Mouse (Mus musculus) layer of hippocampus, adult 18-20 months (tissue): ENCODE results near the gene Ccnb1. TPM values are rescaled to one million over a fixed set of nuclear protein-coding genes. Genes with fewer than 3 reads are reported as not detected.
"Not testable (repeated sequence)": the region's sequence is repeated elsewhere in the genome, so short reads cannot be mapped to it uniquely, and the experiment has no call there.

Experiments used
- DNase-seq, 2 experiments: peaks; one replicate each; pipeline ENCODE4 v3.0.0; 2022; ENCODE audit warnings: low spot score in 2 of 2
- long read RNA-seq: library from polyadenylated mRNA; stranded (forward); transcript quantifications from one replicate; pipeline ENCODE4 v2.0.0, GENCODE M21; 2021
- total RNA-seq, 2 experiments: library from RNA; stranded (reverse); gene quantifications; 2 replicates each; pipeline ENCODE4 v1.2.3; 2021

Gene Ccnb1
- under 1 TPM; 0.37 to 0.58 TPM for total RNA-seq
- long read RNA-seq, partial matches to known transcripts, result 0 of 1 reads
- long read RNA-seq, other reads (novel, unspliced or antisense), result 0 of 1 reads

- DNase-seq, result peak; percentile 74 to 91
Measured at GRCm38 (mm10) chr13:100786414-100786867, at the start of gene Ccnb1. TSS of gene Ccnb1 (minus strand) at chr13:100786570.

DNA sequence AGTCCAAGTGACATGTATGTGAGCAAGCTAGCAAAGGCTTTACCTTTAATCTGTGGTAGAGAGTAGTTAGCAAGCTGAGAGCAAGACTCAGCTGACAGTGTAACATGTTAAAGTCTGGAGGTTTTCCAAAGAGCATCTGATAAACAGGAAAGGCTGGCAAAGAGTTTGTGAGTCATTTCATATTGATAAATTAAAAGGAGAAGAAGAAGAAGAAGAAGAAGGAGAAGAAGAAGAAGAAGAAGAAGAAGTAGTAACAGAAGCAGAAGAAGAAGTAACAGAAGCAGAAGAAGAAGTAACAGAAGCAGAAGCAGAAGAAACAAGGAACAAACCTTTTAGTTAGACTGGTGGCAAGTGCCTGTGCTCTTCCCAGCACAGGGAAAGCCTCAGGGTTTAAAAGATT is 48.4 kb upstream of the Ccnb1 start:
- no peak for DNase-seq

GRCm38 (mm10) chr13:100833640-100834002 is 47.3 kb upstream of the Ccnb1 start:
- no peak for DNase-seq

- peak; percentile 97 to 99 for DNase-seq
Measured at GRCm38 (mm10) chr13:100832741-100833639, 46.6 kb upstream of the Ccnb1 start, which contains the start of gene Slc30a5. TSS of gene Slc30a5 (minus strand) at chr13:100833427.

DNA sequence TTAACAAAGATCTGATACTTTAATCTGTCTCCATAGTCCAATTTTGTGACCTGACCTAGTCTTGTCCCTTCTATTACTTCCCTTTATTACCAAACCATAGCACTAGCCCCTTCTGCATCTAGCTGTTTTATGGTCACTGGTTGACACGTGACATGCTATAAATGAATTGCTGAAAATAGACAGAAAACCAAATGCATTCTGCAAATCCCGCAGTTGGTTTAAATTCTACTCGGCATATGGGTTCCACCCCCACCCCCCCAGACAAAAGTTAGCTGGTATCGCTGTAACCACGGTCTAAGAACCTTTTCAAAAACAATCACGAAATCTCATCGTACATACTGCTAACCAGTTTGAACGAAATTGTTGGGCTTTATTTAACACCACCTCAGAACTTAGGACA is 45.8 kb upstream of the Ccnb1 start:
- no peak for DNase-seq

DNA sequence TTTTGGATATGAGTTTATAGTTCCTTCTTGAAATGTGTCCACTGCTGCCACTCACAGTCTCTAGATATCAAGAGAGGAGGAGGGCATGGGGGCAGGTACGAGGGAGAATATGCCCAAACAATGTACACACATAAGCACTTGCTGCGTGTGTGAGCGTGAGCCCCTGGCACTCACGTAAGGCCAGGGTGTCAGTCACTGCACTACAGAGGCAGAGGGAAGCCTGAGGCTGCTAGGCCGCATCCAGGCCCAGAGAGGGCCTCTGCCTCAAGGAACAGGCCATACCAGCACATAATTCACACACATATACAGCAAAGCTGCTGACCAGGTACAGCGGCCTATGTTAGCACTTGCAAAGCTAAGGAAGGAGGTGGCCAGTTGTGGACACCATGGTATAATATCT is 44.8 kb upstream of the Ccnb1 start:
- no peak for DNase-seq

GRCm38 (mm10) chr13:100825627-100826410 is 39.4 kb upstream of the Ccnb1 start:
- DNase-seq, result no peak

DNA sequence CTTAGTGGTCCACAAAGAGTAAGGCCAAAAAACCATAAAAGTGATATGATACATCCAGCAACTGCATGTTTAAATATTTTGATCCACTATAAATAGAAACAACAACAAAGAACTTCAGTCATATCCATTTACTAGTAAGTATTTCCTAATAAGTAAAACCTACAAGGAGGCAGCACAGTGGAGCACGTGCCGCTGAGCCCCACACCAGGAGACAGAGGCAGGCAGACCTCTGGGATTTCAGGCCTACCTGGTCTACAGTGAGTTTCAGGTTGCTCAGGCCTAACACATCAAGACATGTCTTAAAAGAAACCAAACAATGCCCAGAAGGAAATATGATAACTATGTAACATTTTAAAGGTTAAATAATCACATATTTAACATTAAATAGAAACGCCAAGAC is 38.5 kb upstream of the Ccnb1 start:
- no peak for DNase-seq

DNA sequence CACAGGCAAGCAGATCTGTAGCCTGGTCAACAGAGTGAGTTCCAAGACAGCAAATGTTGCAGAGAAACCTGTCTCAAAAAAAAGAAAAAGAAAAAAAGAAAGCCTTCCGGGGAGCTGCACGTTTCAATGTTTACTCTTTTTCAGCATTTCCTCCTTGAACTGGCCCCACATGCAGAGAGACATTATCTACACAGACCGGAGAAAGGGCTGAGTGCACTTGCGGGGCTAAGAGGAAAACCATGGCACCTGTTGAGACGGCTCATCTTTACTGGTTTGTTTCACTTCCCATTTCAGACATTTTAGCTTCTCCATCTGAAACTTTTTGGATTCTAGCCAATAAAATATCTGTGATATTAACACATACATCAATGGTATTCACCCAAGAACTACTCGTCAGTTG is 37.9 kb upstream of the Ccnb1 start:
- no peak for DNase-seq

DNA sequence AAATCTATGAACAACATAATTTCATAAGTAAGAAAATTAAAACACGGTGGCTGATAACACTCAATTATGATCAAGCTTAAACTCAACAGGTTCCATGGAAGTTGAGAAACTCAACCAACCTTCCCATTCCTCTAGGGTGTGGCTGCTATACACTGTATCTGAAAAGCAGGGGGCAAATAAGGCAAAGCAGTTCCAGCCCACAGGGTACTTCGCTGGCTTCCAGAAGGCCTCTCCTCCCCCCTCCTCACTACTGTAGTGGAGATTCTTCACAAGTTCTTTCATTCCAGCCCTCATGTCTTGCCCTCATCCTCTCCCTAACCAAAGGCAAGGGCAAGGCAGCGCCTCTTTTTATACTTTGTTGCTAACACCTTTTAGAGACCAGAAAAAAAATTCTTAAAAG is 37.5 kb upstream of the Ccnb1 start:
- DNase-seq, result no peak

GRCm38 (mm10) chr13:100814451-100814850 is 28.1 kb upstream of the Ccnb1 start:
- DNase-seq, result no peak

DNA sequence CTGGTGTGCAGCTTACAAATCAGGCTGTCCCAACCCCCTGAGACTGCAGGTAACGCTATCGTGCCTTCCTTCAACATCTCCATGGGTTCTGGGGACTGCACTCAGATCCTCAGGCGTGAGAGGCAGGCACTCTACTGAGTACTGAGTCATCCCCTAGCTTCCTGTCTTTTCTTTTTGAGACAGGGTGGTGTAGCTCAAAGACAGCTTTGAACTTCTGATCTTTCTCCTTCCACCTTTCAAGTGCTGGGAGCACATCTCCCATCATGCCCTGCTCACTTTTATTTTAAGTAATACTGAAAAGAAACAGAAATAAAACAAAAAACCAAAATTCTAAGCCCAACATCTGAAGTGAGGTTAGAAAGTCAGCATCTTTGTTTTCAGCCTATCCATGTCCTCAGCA is 19.4 kb upstream of the Ccnb1 start:
- DNase-seq, result no peak

GRCm38 (mm10) chr13:100797171-100797570 is 10.8 kb upstream of the Ccnb1 start:
- no peak for DNase-seq

- DNase-seq, result no peak
Measured at GRCm38 (mm10) chr13:100789083-100789482, 2.7 kb upstream of the Ccnb1 start.

DNA sequence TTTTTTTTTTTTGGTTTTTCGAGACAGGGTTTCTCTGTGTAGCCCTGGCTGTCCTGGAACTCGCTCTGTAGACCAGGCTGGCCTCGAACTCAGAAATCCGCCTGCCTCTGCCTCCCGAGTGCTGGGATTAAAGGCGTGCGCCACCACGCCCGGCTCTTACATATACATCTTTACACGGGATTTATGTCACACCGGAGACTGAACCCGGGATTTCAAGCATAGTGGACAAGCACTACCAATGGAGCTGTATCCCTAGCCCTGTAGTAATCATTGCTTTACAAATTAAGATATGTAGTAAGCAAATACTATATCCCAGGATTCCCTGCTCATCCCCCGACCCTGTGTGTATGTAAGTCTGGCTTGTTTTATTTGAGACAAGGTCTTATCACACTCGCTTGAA is 1.7 kb upstream of the Ccnb1 start:
- DNase-seq, result not testable (repeated sequence)

GRCm38 (mm10) chr13:100787316-100788010 is 1.1 kb upstream of the Ccnb1 start:
- no peak for DNase-seq

DNA sequence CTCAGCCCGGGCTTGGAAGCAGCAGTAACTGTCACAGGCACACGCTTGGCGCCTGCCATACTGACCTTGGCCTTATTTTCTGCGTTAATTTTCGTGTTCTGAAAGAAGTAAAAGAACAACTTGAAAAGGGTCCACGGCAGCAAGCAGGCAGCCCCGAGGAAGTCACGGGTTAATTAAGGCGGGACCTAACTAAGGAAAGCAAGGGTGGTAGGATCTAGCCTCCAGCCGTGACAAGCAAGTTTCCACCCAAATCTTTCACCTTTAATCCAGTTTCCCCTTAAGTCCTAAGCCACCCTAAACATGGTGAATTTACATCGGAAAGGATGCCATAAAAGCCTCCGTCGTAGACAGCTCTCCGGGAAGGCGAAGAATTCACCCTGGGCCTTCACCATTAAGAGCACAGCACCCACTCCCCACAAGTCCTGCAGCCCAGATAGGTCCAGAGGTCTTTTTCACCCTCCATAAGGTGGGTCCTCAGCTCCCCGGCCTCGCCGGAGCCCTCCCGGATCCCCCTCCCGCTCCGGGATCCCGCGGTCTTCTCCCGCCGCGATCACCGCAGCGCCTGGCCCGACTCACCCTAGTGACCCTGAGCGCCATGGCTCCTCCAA is 460 bp downstream of the Ccnb1 start:
- no peak for DNase-seq

GRCm38 (mm10) chr13:100777491-100777890 is 8.9 kb downstream of the Ccnb1 start:
- no peak for DNase-seq

GRCm38 (mm10) chr13:100776710-100777109 is 9.7 kb downstream of the Ccnb1 start:
- no peak for DNase-seq

- no peak for DNase-seq
Measured at GRCm38 (mm10) chr13:100776056-100776419, 10.3 kb downstream of the Ccnb1 start.
